Mouse (Mus musculus) heart, adult 18-20 months (tissue): Measurements from ENCODE around the gene Olfr1500. TPM values are rescaled to one million over a fixed set of nuclear protein-coding genes. Genes with fewer than 3 reads are reported as not detected.
"Not testable (repeated sequence)": the region's sequence is repeated elsewhere in the genome, so short reads cannot be mapped to it uniquely, and the experiment has no call there.

Source experiments
- DNase-seq, 2 experiments: peaks; one replicate each; pipeline ENCODE4 v3.0.0; 2021 to 2022; ENCODE audit warnings: mixed read lengths in 1 of 2
- long read RNA-seq, 2 experiments: library from polyadenylated mRNA; stranded (forward); transcript quantifications; one replicate each; pipeline ENCODE4 v2.0.0; 2021
- total RNA-seq, 2 experiments: library from RNA; stranded (reverse); gene quantifications; 2 replicates each; pipeline ENCODE4 v1.2.3; 2021

Gene Olfr1500
- not detected for total RNA-seq
- long read RNA-seq, experiment 1: 0 reads
- long read RNA-seq, experiment 2: 0 reads

DNA sequence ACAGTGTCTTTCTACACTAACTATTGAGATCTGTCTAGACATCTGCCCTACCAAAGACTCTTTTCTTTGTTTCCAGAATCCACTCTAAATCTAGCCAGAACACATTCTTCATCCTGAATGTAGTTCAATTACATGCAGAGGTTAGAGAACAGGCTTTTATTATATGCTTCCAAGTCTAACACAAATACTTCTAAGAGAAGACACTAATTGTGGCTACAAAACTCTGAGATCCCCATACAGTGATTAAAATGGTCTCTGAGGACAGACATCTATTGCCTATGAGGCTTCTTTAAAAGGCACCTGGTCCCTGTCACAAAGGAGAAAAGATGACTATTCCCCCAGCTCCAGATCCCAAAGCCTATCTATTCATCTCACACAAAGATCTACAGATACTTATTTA, at the start of gene Olfr1500:
Olfr1500 (minus strand) TSS at position 101 of the 400 bp plus-strand sequence.
- DNase-seq: no peak

GRCm38 (mm10) chr19:13861495-13861894, 31.2 kb upstream of the Olfr1500 start, which contains the start of gene Olfr1502:
Gene Olfr1502 (plus strand): TSS chr19:13861795.
- DNase-seq: no peak

GRCm38 (mm10) chr19:13850592-13850991, 20.3 kb upstream of the Olfr1500 start, which contains the start of gene Olfr1501:
Gene Olfr1501 (minus strand): TSS chr19:13850692.
- not testable (repeated sequence) for DNase-seq

DNA sequence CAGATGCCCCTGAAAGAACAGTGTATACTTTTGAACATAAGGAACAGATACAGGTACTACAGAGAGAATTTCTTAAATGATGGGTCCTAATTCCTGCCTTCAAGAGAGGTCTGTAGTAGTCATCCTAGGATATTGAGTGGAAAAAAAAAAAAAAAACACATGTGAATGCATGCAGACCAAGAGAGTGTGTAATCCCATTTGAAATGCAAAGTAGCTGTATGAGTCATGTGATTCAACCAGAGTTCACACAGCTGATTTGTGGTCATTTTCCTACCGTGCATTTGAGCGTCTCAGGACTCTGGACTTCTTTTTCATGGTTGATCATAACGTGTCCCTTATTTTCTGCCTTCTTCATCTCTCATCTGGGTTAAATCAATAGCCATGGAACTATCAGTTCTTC, 1.8 kb downstream of the Olfr1500 start:
- no peak for DNase-seq

GRCm38 (mm10) chr19:13820847-13821246, 9.4 kb downstream of the Olfr1500 start:
- DNase-seq: no peak

DNA sequence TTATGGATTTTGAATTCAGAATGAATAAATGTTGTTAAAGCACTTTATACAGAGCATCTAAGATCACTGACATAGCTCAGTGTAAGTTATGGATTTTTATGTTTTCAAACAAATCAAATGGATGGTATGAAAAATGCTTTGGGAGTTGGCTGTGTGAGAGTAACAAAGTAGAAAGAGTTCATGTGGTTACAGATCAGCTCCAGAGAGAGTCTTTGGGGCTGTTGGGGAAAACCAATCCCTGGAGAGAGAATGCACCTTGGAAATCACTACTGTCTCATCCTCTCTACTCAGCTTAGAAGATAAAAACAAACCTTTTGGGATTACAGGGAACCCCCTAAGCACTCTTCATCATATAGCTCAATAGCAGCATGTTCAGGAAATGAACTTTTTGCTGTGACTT, 10.9 kb downstream of the Olfr1500 start, which contains the start of gene Olfr1499:
Olfr1499 (minus strand) TSS at position 101 of the 400 bp plus-strand sequence.
- no peak for DNase-seq

GRCm38 (mm10) chr19:13818827-13819226, 11.5 kb downstream of the Olfr1500 start:
- no peak for DNase-seq

- DNase-seq: no peak
Observed at GRCm38 (mm10) chr19:13812823-13813222, 17.5 kb downstream of the Olfr1500 start.

GRCm38 (mm10) chr19:13805486-13805885, 24.8 kb downstream of the Olfr1500 start:
- not testable (repeated sequence) for DNase-seq

- DNase-seq: no peak
Observed at GRCm38 (mm10) chr19:13798102-13798501, 32.2 kb downstream of the Olfr1500 start, which contains the start of gene Olfr1497. Gene Olfr1497 (minus strand): TSS chr19:13798202.

GRCm38 (mm10) chr19:13777578-13777977, 52.7 kb downstream of the Olfr1500 start, which contains the start of gene Olfr1496:
Gene Olfr1496 (plus strand): TSS chr19:13777878.
- DNase-seq: no peak

Other genes starting within 250 kb of the Olfr1500 start
- not detected for gene Olfr1484, start 247.0 kb downstream of the Olfr1500 start, total RNA-seq
- not detected for gene Olfr1487, start 213.1 kb downstream of the Olfr1500 start, total RNA-seq
- not detected for gene Olfr1489, start 198.9 kb downstream of the Olfr1500 start, total RNA-seq
- not detected for gene Olfr1490, start 179.4 kb downstream of the Olfr1500 start, total RNA-seq
- not detected for gene Olfr1491, start 133.2 kb downstream of the Olfr1500 start, total RNA-seq
- not detected for gene Olfr1493-ps1, start 107.2 kb downstream of the Olfr1500 start, total RNA-seq
- gene Olfr1494, start 90.8 kb downstream of the Olfr1500 start, total RNA-seq: not detected
- gene Olfr1495, start 65.9 kb downstream of the Olfr1500 start, total RNA-seq: not detected
- not detected for gene Olfr1496, start 52.6 kb downstream of the Olfr1500 start, total RNA-seq
- not detected for gene Olfr1497, start 32.3 kb downstream of the Olfr1500 start, total RNA-seq
- not detected for gene Olfr1499, start 11.0 kb downstream of the Olfr1500 start, total RNA-seq
- not detected for gene Olfr1501, start 20.2 kb upstream of the Olfr1500 start, total RNA-seq
- not detected for gene Olfr1502, start 31.3 kb upstream of the Olfr1500 start, total RNA-seq
- not detected for gene Olfr1504, start 67.4 kb upstream of the Olfr1500 start, total RNA-seq
- not detected for gene Olfr1505, start 83.0 kb upstream of the Olfr1500 start, total RNA-seq